Mouse (Mus musculus) adrenal gland, adult (tissue): ENCODE data around the gene Btbd8.

ENCODE experiments used
- DNase-seq, 2 experiments: peaks; one replicate each; pipeline ENCODE4 v3.0.0; 2022 to 2023; ENCODE audit warnings: low spot score in 1 of 2; ENCODE audit not compliant: inconsistent age in 2 of 2

The Btbd8 gene

GRCm38 (mm10) chr5:107437464-107438281 lies at the start of gene Btbd8:
Gene Btbd8 (plus strand): TSS chr5:107437997.
- peak; percentile 92 to 99 for DNase-seq

GRCm38 (mm10) chr5:107389373-107389772 lies 48.4 kb upstream of the Btbd8 start:
- DNase-seq = no peak

- DNase-seq = no peak
These were observed 43.4 kb upstream of the Btbd8 start for GRCm38 (mm10) chr5:107394437-107394836.

- DNase-seq = no peak
These were observed 35.4 kb upstream of the Btbd8 start, which contains the start of gene Ephx4 for GRCm38 (mm10) chr5:107402436-107402835. Gene Ephx4 (plus strand): TSS chr5:107402736.

GRCm38 (mm10) chr5:107403011-107403946 lies 34.5 kb upstream of the Btbd8 start:
- peak; percentile 9 to 53 for DNase-seq

GRCm38 (mm10) chr5:107403947-107404684 lies 33.7 kb upstream of the Btbd8 start:
- DNase-seq = peak in 1 of 2 experiments; percentile 26

GRCm38 (mm10) chr5:107405361-107405760 lies 32.4 kb upstream of the Btbd8 start:
- no peak for DNase-seq

GRCm38 (mm10) chr5:107410305-107410704 lies 27.5 kb upstream of the Btbd8 start:
- DNase-seq = no peak

GRCm38 (mm10) chr5:107411326-107411725 lies 26.5 kb upstream of the Btbd8 start:
- DNase-seq = no peak

- DNase-seq = no peak
These were observed 25.5 kb upstream of the Btbd8 start for GRCm38 (mm10) chr5:107412285-107412684.

- no peak for DNase-seq
These were observed 22.7 kb upstream of the Btbd8 start for GRCm38 (mm10) chr5:107415098-107415497.

- DNase-seq = no peak
These were observed 16.1 kb upstream of the Btbd8 start for GRCm38 (mm10) chr5:107421676-107422075.

- DNase-seq = no peak
These were observed 6.5 kb upstream of the Btbd8 start, which contains the start of gene Lpcat2b for GRCm38 (mm10) chr5:107431249-107431648. Gene Lpcat2b (plus strand): TSS chr5:107431549.

- no peak for DNase-seq
These were observed 3.8 kb upstream of the Btbd8 start for GRCm38 (mm10) chr5:107434001-107434400.

GRCm38 (mm10) chr5:107436185-107436584 lies 1.6 kb upstream of the Btbd8 start:
- DNase-seq = no peak

GRCm38 (mm10) chr5:107436587-107437209 lies 1.1 kb upstream of the Btbd8 start:
- DNase-seq = peak in 1 of 2 experiments; percentile 34

GRCm38 (mm10) chr5:107438353-107438752 lies 556 bp downstream of the Btbd8 start:
- DNase-seq = no peak

- DNase-seq = no peak
These were observed 4.1 kb downstream of the Btbd8 start for GRCm38 (mm10) chr5:107441881-107442280.

GRCm38 (mm10) chr5:107444251-107444650 lies 6.5 kb downstream of the Btbd8 start:
- DNase-seq = peak in 1 of 2 experiments; percentile 27

GRCm38 (mm10) chr5:107447977-107448376 lies 10.2 kb downstream of the Btbd8 start:
- no peak for DNase-seq
